Mouse (Mus musculus) liver, postnatal 0 days (tissue): ENCODE data around the gene Nid1. TPM values are rescaled to one million over a fixed set of nuclear protein-coding genes. Genes with fewer than 3 reads are reported as not detected.

Experiments used
- ATAC-seq: fragments of 200-750 bp; cut with Nextera tagmentation; 2 replicates; pipeline ENCODE4 v1.8.0; 2017; ENCODE audit warnings: mild to moderate bottlenecking, moderate library complexity
- DNase-seq: peaks from one replicate; pipeline ENCODE4 v3.0.0-alpha.2; 2016
- H3K27ac ChIP-seq: fragments of 300-500 bp; sonication (generic); 2 replicates; pipeline ENCODE4 v1.5.1; 2014; ENCODE audit warnings: antibody characterized with exemption, moderate library complexity, mild to moderate bottlenecking, low read depth
- H3K27me3 ChIP-seq: fragments of 300-500 bp; sonication (generic); 2 replicates; pipeline ENCODE4 v1.6.1; 2014; ENCODE audit warnings: low read length, control low read depth, mixed read lengths; ENCODE audit not compliant: insufficient read depth
- H3K36me3 ChIP-seq: fragments of 300-500 bp; sonication (generic); replicated peaks from 2 replicates; pipeline ENCODE4 v1.6.1; 2014; ENCODE audit warnings: mild to moderate bottlenecking, control low read depth, low read length, moderate library complexity, mixed read lengths; ENCODE audit not compliant: insufficient read depth
- H3K4me1 ChIP-seq: fragments of 300-500 bp; sonication (generic); 2 replicates; pipeline ENCODE4 v1.6.1; 2014; ENCODE audit warnings: antibody characterized with exemption, mild to moderate bottlenecking, control low read depth; ENCODE audit not compliant: insufficient read depth
- H3K4me2 ChIP-seq: fragments of 300-500 bp; sonication (generic); 2 replicates; pipeline ENCODE4 v1.6.1; 2014; ENCODE audit warnings: low read depth, mild to moderate bottlenecking, low read length, moderate library complexity, mixed read lengths
- H3K4me3 ChIP-seq: fragments of 300-500 bp; sonication (generic); 2 replicates; pipeline ENCODE4 v1.5.1; 2014; ENCODE audit warnings: low read depth, low read length
- H3K9ac ChIP-seq: fragments of 300-500 bp; sonication (generic); replicated peaks from 2 replicates; pipeline ENCODE4 v1.6.1; 2014; ENCODE audit warnings: mild to moderate bottlenecking, moderate library complexity
- H3K9me3 ChIP-seq: fragments of 300-500 bp; sonication (generic); 2 replicates; pipeline ENCODE4 v1.6.1; 2016; ENCODE audit warnings: mild to moderate bottlenecking, control low read depth, low read length, mixed read lengths
- CTCF ChIP-seq: sonication (generic); IDR thresholded peaks from 2 replicates; pipeline ENCODE4 v1.5.1; 2016; ENCODE audit warnings: antibody characterized with exemption, low read depth
- EP300 ChIP-seq: IDR thresholded peaks from 2 replicates; pipeline ENCODE4 v1.6.1; 2016; ENCODE audit warnings: antibody characterized with exemption, low read depth, mild to moderate bottlenecking
- WGBS: fragments of 180-500 bp; shearing (Covaris S2); extraction: QIAGEN DNeasy Blood & Tissue Kit; methylation state at CpG from one replicate; pipeline ENCODE4 v1.1.7; 2014; ENCODE audit not compliant: insufficient replicate concordance; 5-methylcytosine and 5-hydroxymethylcytosine counted together
- polyA plus RNA-seq: library from polyadenylated mRNA; unstranded; fragments of >200 nt; fragmentation: Nextera tagmentation; extraction: Ambion mirVana; gene quantifications from 2 replicates; pipeline ENCODE4 v1.2.1, GENCODE M21; 2015

The Nid1 gene
- polyA plus RNA-seq, 1 experiment from 2014 or later: 17.9 TPM

DNA sequence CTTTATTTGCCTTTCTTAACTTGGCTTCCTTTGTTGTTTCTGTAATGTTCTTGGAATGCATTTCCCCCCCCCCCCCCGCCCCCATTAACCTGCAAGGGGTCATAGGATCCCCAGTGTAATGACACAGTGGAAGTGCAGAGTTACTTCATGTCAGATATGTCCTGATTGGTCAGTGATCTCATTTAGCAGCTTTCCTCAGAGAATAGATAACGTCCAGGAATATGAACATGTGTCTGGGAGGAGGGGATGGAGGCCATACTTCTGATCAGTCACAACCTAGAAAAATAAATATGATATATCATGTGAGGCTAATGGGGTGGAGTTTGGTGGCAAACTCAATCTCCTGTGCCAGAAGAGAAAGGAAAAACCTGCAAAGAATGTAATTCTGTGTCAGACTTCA is 37.6 kb downstream of the Nid1 start:
- no peak for ATAC-seq

GRCm38 (mm10) chr13:13476568-13476967 is 39.2 kb downstream of the Nid1 start:
- Histone ChIP-seq H3K4me3 (no peak overlapping the region), H3K27me3 (no peaks in the 10 kb centered on the region), H3K9ac (no peak overlapping the region), H3K4me1 (0 out of 2 replicates have a peak, but pooled peaks cover 3% of the 10 kb centered on the region), H3K36me3 (peaks cover 8% of the 10 kb centered on the region; the same call in 1 of the 2 replicates), H3K4me2 (no peak overlapping the region), H3K27ac (no peak overlapping the region), H3K9me3 (no peaks in the 10 kb centered on the region)
- ATAC-seq: no peak
- no peak for DNase-seq
- whole genome bisulfite sequencing: 70% methylated on average over 2 of the region's 2 CpGs
- no peak for TF ChIP-seq CTCF
- no peak for TF ChIP-seq EP300

More for the DNA sequence above, 37.6 kb downstream of the Nid1 start:
- H3K9ac ChIP-seq: no peak overlapping the region
- 0 out of 2 replicates have a peak, but pooled peaks cover 3% of the 10 kb centered on the region for H3K4me1 ChIP-seq
- H3K9me3 ChIP-seq: no peaks in the 10 kb centered on the region
- H3K27me3 ChIP-seq: no peaks in the 10 kb centered on the region
- no peak overlapping the region for H3K27ac ChIP-seq
- TF ChIP-seq CTCF: no peak
- TF ChIP-seq EP300: no peak
- H3K4me3 ChIP-seq: no peak overlapping the region
- peaks cover 8% of the 10 kb centered on the region; the same call in 1 of the 2 replicates for H3K36me3 ChIP-seq
- H3K4me2 ChIP-seq: no peak overlapping the region
- WGBS: 57% methylated on average over 2 of the region's 2 CpGs
- no peak for DNase-seq

- 62% methylated on average over 2 of the region's 2 CpGs for WGBS
- Histone ChIP-seq H3K27ac (no peak overlapping the region), H3K4me2 (no peak overlapping the region), H3K9ac (no peak overlapping the region), H3K4me3 (no peak overlapping the region), H3K4me1 (0 out of 2 replicates have a peak, but pooled peaks cover 3% of the 10 kb centered on the region), H3K27me3 (no peaks in the 10 kb centered on the region), H3K36me3 (peaks cover 11% of the 10 kb centered on the region; the same call in 1 of the 2 replicates), H3K9me3 (no peaks in the 10 kb centered on the region)
- ATAC-seq: no peak
- DNase-seq: no peak
- TF ChIP-seq EP300: no peak
- TF ChIP-seq CTCF: no peak
Observed at GRCm38 (mm10) chr13:13477046-13477445, 39.7 kb downstream of the Nid1 start.

DNA sequence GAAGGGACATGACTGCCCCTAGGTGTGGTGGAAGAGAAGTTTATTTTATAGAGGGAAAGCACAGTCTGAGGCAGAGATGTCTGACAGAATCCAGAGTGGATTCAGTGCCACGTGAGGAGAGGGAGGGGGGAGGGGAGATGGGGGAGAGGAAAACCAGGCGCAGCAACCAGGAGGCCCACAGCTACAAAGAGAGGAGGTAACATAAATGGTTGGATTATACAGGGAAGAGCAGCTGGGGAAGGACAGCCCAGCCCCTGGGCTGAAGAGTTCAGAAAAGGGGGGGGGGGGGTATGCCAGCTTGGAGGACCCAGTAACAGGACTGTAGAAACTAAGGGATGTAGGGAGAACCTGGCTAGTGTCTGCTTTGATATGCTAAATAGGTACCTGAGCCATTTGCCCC is 42.6 kb downstream of the Nid1 start:
- no peak for ATAC-seq

GRCm38 (mm10) chr13:13481033-13481432 is 43.7 kb downstream of the Nid1 start:
- no peak for ATAC-seq
- no peak for DNase-seq
- no peaks in the 10 kb centered on the region for H3K27me3 ChIP-seq
- H3K9me3 ChIP-seq: no peaks in the 10 kb centered on the region
- no peak overlapping the region for H3K27ac ChIP-seq
- H3K4me3 ChIP-seq: no peak overlapping the region
- H3K4me1 ChIP-seq: no peaks in the 10 kb centered on the region
- no peak overlapping the region for H3K9ac ChIP-seq
- peaks cover 18% of the 10 kb centered on the region for H3K36me3 ChIP-seq
- 62% methylated on average over 5 of the region's 5 CpGs for WGBS
- no peak for TF ChIP-seq CTCF
- TF ChIP-seq EP300: no peak
- no peak overlapping the region for H3K4me2 ChIP-seq

More for the DNA sequence above, 42.6 kb downstream of the Nid1 start:
- Histone ChIP-seq H3K36me3 (peaks cover 19% of the 10 kb centered on the region; the same call in 1 of the 2 replicates), H3K4me1 (no peaks in the 10 kb centered on the region), H3K9ac (no peak overlapping the region), H3K27ac (no peak overlapping the region), H3K27me3 (no peaks in the 10 kb centered on the region), H3K4me2 (no peak overlapping the region), H3K4me3 (no peak overlapping the region), H3K9me3 (no peaks in the 10 kb centered on the region)
- WGBS: 45% methylated on average over 2 of the region's 2 CpGs
- DNase-seq: no peak
- TF ChIP-seq EP300 (no peak), CTCF (no peak)

DNA sequence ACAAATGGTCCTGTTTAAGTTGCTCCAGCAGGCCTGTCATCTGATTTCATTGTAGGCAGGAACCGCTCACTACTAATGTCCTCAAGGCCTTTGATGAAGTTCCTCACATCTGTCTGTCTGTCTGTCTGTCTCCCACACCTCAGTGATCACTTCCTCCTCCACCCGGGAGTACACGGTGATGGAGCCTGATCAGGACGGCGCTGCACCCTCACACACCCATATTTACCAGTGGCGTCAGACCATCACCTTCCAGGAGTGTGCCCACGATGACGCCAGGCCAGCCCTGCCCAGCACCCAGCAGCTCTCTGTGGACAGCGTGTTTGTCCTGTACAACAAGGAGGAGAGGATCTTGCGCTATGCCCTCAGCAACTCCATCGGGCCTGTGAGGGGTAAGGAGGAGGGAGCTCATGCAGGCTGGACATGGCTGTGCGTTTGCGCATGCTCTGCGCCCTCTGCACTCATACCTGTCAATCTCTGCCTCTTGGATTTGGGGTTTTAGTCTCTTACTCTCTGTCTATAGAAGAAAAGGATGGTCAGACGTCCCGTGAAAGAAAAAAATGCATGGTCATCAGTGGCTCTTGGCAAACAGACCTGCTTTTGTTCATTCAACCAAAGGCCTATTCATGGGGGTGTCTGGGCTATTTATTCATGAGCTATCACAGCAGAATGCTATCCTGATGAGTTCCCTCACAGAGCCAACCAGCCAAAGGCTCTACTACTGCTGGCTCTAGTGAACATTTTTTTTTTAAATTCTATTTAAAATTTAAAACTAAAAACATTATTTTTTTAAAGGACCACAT is 44.7 kb downstream of the Nid1 start:
- WGBS: 79% methylated on average over 16 of the region's 16 CpGs
- no peak for DNase-seq
- ATAC-seq: no peak
- H3K9me3 ChIP-seq: no peaks in the 10 kb centered on the region
- no peak for TF ChIP-seq EP300
- TF ChIP-seq CTCF: no peak
- no peaks in the 10 kb centered on the region for H3K4me1 ChIP-seq
- no peaks in the 10 kb centered on the region for H3K27me3 ChIP-seq
- H3K36me3 ChIP-seq: peaks cover 18% of the 10 kb centered on the region
- H3K27ac ChIP-seq: no peak overlapping the region
- H3K4me3 ChIP-seq: no peak overlapping the region
- H3K4me2 ChIP-seq: no peak overlapping the region
- no peak overlapping the region for H3K9ac ChIP-seq

GRCm38 (mm10) chr13:13484351-13484751 is 47.0 kb downstream of the Nid1 start:
- Histone ChIP-seq H3K9ac (no peak overlapping the region), H3K9me3 (no peaks in the 10 kb centered on the region), H3K36me3 (peaks cover 16% of the 10 kb centered on the region), H3K4me2 (no peak overlapping the region), H3K27ac (no peak overlapping the region), H3K4me1 (no peaks in the 10 kb centered on the region), H3K4me3 (no peak overlapping the region), H3K27me3 (no peaks in the 10 kb centered on the region)
- DNase-seq: no peak
- no peak for TF ChIP-seq CTCF
- whole genome bisulfite sequencing: 60% methylated on average over 7 of the region's 7 CpGs
- no peak for ATAC-seq
